Mouse (Mus musculus) cerebellum, adult 2 months (tissue): ENCODE data around the gene Wfikkn1.

Source experiments
- CTCF ChIP-seq: fragments of 200-500 bp; IDR thresholded peaks from 2 replicates; pipeline ENCODE4 v1.5.1; 2011; ENCODE audit warnings: low read depth, mild to moderate bottlenecking, control low read depth, low read length, moderate library complexity, borderline replicate concordance; ENCODE audit not compliant: insufficient read depth
- POLR2A ChIP-seq: fragments of 200-500 bp; IDR thresholded peaks from 2 replicates; pipeline ENCODE4 v1.6.1; 2011; ENCODE audit warnings: low read length, control low read depth, borderline replicate concordance; ENCODE audit not compliant: insufficient read depth

GRCm38 (mm10) chr17:25918037-25918750 lies 37.5 kb upstream of the Wfikkn1 start:
- TF ChIP-seq CTCF = no peak
- no peak for TF ChIP-seq POLR2A
